Mouse (Mus musculus) spleen, adult 2 months (tissue): Measurements from ENCODE around the gene Mmp9. TPM values are rescaled to one million over a fixed set of nuclear protein-coding genes. Genes with fewer than 3 reads are reported as not detected.

Experiments used
- DNase-seq, 2 experiments: peaks; one replicate each; pipeline versions ENCODE4 v3.0.0 to v3.0.0-alpha.2; 2012 to 2021; ENCODE audit warnings: low spot score in 2 of 2, low read depth in 1 of 2
- H3K27ac ChIP-seq: fragments of 200-500 bp; 2 replicates; pipeline ENCODE4 v1.5.1; 2012; ENCODE audit warnings: low read length, inconsistent platforms; ENCODE audit not compliant: insufficient read depth
- H3K27me3 ChIP-seq: fragments of 200-500 bp; 2 replicates; pipeline ENCODE4 v1.6.1; 2012; ENCODE audit warnings: mild to moderate bottlenecking, moderate library complexity, low read length, inconsistent platforms; ENCODE audit not compliant: control insufficient read depth, insufficient read depth
- H3K36me3 ChIP-seq: fragments of 200-500 bp; 2 replicates; pipeline ENCODE4 v1.6.1; 2012; ENCODE audit warnings: mild to moderate bottlenecking, low read length, inconsistent platforms; ENCODE audit not compliant: control insufficient read depth, insufficient read depth
- H3K4me1 ChIP-seq: fragments of 200-500 bp; 2 replicates; pipeline ENCODE4 v1.6.1; 2011; ENCODE audit warnings: inconsistent platforms; ENCODE audit not compliant: control insufficient read depth, insufficient read depth, insufficient read length
- H3K4me3 ChIP-seq: fragments of 200-500 bp; 2 replicates; pipeline ENCODE4 v1.5.1; 2011; ENCODE audit warnings: mild to moderate bottlenecking, inconsistent platforms; ENCODE audit not compliant: insufficient read depth, insufficient read length; ENCODE audit errors: extremely low read depth
- CTCF ChIP-seq: fragments of 200-500 bp; IDR thresholded peaks from 2 replicates; pipeline ENCODE4 v1.5.1; 2011; ENCODE audit warnings: mild to moderate bottlenecking, inconsistent platforms; ENCODE audit not compliant: insufficient read depth, insufficient read length, insufficient replicate concordance; ENCODE audit errors: extremely low read depth
- POLR2A ChIP-seq: fragments of 200-500 bp; IDR thresholded peaks from 2 replicates; pipeline ENCODE4 v1.6.1; 2011; ENCODE audit warnings: low read depth, low read length, inconsistent platforms
- WGBS: fragments of 180-500 bp; shearing (Covaris S2); methylation state at CpG from one replicate; pipeline ENCODE4 v1.1.7; 2018; 5-methylcytosine and 5-hydroxymethylcytosine counted together
- polyA plus RNA-seq: library from polyadenylated mRNA; depleted of rRNA; stranded (reverse); fragments of >200 nt; gene quantifications from 2 replicates; pipeline ENCODE4 v1.2.3, GENCODE M21; 2012

Gene Mmp9
- polyA plus RNA-seq, 1 experiment: 16.0 TPM

DNA sequence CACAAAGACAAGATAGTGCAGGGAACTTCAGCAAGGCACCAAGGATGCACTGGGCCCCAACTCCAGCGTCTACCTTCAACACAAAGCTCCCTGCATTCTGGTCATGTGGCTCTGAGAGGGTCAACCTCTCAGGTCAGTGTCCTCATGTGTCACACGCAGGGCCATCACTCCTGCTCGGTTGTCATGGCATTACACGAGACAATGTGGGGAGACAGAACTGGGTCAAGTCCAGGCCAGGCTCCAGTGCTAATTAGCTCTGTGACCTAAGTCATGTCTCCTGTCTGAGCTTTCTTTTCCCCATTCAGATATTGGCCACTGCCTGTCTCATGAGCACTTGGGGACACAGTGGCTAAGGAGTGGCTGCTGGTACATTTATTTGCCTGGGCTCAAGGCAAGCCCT lies 17.3 kb upstream of the Mmp9 start:
- no peak overlapping the region for H3K4me3 ChIP-seq
- no peaks in the 10 kb centered on the region for H3K27me3 ChIP-seq
- TF ChIP-seq POLR2A (no peak), CTCF (no peak)
- H3K36me3 ChIP-seq: no peaks in the 10 kb centered on the region
- H3K4me1 ChIP-seq: no peaks in the 10 kb centered on the region; the same call in 1 of the 2 replicates
- 87% methylated on average over 4 of the region's 4 CpGs for WGBS
- DNase-seq: no peak
- H3K27ac ChIP-seq: no peak overlapping the region

DNA sequence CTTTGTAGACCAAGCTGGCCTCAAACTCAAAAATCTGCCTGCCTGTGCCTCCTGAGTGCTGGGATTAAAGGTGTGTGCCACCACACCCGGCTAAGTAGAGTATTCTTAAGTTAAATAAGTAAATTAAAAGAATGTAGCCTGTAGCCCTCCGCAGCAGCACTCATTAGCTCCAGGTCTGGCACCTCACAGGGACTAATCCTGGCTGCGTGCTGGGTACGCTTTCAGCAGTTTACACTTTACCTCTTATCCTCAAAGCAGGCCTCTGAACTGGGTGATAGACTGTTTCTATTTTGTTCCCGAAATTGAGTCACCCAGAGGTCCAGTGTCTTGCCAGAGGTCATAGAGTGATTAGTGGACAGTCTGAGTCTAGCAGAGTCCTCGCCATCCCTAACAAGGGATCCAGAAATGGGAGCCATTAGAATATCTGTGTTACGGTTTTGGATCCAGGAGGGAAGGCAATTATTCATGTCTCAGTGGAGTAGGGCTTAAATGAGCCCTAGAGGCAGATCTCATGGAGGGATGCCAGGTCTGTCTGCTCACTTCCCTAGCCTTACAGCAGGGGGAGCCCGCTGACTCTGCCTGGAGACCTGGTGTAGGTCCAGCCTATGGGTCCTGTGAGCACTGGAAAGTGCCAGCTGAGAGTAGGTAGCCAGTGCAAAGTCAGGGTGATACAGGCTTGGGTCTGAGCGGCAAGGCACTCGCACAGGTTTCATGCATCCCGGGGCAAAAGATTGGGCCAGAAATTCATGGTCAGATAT lies 16.3 kb upstream of the Mmp9 start:
- Histone ChIP-seq H3K4me3 (no peak overlapping the region), H3K27me3 (no peaks in the 10 kb centered on the region), H3K27ac (no peak overlapping the region), H3K4me1 (no peaks in the 10 kb centered on the region), H3K36me3 (no peaks in the 10 kb centered on the region)
- peak; percentile 45 to 88 for DNase-seq
- TF ChIP-seq CTCF: peak; percentile 90; the same call in 1 of the 2 replicates
- no peak for TF ChIP-seq POLR2A
- 47% methylated on average over 11 of the region's 11 CpGs for WGBS

DNA sequence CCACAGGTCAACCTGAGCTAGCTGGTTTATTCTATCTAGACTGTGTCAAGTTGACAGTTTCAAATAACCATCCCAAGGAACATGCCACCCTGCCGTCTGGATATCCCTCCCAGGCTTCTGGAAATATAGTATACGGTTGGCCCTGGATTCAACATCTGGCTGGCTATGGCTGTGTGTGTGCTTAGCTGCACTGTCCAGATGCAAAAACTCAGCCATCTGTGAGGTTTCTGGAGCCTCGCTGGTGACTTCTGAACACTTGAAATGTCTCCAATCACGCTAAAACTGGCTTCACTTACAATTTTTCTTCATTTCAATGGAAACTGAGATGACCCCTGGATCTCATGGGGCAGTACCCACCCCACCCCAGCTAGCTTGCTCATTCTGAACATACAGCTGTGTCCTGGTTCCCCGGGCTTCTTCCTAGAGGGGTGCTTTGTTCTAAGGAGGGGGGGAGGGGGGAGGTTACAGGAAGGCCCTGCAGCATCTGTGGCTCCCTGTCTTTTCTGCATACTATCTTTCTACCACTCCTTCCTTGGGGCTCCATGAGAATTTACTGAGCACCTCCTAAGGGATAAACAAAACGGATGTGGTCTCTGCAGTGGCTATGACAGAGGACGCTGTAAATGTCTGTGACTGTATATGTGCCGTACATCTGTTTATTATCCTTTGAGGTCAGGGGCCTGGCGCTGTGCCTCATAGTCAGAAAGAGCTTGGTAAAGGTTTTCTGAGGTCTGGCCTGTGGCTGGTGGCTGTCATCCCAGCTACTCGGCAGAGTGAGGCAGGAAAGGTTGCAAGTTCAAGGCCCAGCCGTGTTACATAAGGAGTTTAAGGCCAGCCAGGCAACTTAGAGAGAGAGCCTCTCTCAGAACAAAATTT lies 9.6 kb upstream of the Mmp9 start:
- H3K4me3 ChIP-seq: no peak overlapping the region

GRCm38 (mm10) chr2:164933534-164933933 lies 7.0 kb upstream of the Mmp9 start:
- 22% methylated on average over 9 of the region's 10 CpGs for WGBS
- H3K36me3 ChIP-seq: no peaks in the 10 kb centered on the region
- H3K4me3 ChIP-seq: no peak overlapping the region
- H3K27me3 ChIP-seq: peaks cover 3% of the 10 kb centered on the region
- no peak for TF ChIP-seq POLR2A
- no peak for TF ChIP-seq CTCF
- DNase-seq: no peak
- peaks cover 4% of the 10 kb centered on the region; the same call in 1 of the 2 replicates for H3K4me1 ChIP-seq
- no peak overlapping the region for H3K27ac ChIP-seq

More for the DNA sequence above, 9.6 kb upstream of the Mmp9 start:
- DNase-seq: no peak
- TF ChIP-seq POLR2A (no peak), CTCF (no peak)
- no peaks in the 10 kb centered on the region for H3K4me1 ChIP-seq
- no peak overlapping the region for H3K27ac ChIP-seq
- H3K27me3 ChIP-seq: peaks cover 3% of the 10 kb centered on the region
- H3K36me3 ChIP-seq: no peaks in the 10 kb centered on the region
- 61% methylated on average over 11 of the region's 11 CpGs for WGBS

DNA sequence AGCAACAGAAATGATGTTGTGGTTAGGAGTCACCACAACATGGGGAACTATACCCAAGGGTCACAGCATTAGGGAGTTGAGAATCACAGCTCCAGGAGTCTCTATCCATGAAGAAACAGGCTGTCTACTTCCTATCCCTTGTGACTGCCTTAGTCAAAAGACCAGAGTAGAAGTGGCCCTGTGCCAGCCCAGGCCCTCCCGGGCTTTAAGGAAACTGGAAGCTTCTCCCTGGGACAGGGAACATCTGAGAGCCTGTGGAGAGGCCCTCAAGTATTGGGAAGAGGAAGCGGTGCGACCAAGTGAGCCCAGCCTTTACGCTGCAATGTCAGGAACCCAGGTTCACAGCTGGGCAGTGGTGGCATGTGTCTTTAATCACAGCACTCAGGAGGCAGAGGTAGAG lies 4.6 kb upstream of the Mmp9 start:
- peaks cover 3% of the 10 kb centered on the region for H3K27me3 ChIP-seq
- H3K27ac ChIP-seq: no peak overlapping the region
- no peak for TF ChIP-seq CTCF
- no peak for TF ChIP-seq POLR2A
- peaks cover 12% of the 10 kb centered on the region; the same call in 1 of the 2 replicates for H3K4me1 ChIP-seq
- no peak overlapping the region for H3K4me3 ChIP-seq
- DNase-seq: no peak
- H3K36me3 ChIP-seq: no peaks in the 10 kb centered on the region
- 42% methylated on average over 4 of the region's 4 CpGs for WGBS

DNA sequence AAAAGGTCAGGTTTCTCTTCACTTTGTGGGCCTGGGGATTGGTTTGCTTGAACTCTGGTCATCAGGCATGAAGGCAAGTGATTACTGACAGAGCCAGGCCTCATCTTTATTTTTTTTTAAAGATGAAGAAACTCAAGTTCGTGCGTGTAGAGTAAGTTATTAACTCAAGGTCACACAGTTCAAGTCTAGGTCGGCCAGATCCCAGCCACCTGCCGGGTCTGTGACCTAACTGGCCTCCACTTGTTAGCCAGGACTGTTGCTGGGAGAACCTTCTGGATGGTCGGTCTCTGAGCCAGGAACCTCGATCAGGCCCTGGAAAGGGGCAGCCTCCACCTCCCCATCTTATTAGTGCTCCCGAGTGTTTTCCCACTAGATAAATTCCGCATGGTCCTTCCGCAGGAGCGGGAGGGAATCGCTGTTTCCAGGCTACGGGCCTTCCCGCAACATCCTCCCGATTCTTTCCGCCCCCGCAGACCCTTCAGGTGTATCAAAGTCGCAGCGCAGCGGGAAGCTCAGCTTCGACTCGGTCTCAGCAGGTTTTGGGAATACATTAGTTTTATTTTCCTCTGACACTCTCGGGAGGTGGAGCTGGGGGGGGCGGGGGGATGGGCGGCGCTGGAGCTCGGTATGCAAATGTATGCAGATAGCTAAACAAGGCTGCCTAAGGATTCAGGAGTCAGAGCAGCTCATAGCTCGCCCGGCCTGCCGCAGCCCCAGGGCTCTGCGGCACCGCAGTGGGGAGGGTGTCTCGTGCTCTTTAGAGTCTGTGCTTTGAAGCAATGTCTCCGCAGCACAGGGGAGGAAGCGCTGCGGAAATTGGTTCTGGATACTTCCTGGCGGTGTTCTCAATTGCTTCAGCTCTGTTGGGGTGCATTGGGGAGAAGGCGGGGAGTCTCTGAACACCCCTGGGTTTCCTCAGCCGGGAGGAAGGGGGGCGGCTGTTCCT lies 2.2 kb upstream of the Mmp9 start:
- DNase-seq: peak; percentile 30 to 43
- Histone ChIP-seq H3K36me3 (no peaks in the 10 kb centered on the region), H3K27me3 (peaks cover 3% of the 10 kb centered on the region), H3K27ac (no peak overlapping the region), H3K4me3 (peak overlapping the region; percentile 16; the same call in 1 of the 2 replicates), H3K4me1 (peaks cover 28% of the 10 kb centered on the region; the same call in 1 of the 2 replicates)
- no peak for TF ChIP-seq POLR2A
- no peak for TF ChIP-seq CTCF
- 11% methylated on average over 39 of the region's 39 CpGs for WGBS
